Mouse (Mus musculus) CH12.LX (cell line): ENCODE data around the gene Rnf26. TPM values are rescaled to one million over a fixed set of nuclear protein-coding genes. Genes with fewer than 3 reads are reported as not detected.
A peak's percentile ranks its signal among the peaks of the same experiment; 100 is the strongest.

Source experiments
- DNase-seq: peaks from one replicate; pipeline ENCODE4 v3.0.0-alpha.2; 2013; ENCODE audit errors: extremely low read depth
- H3K27ac ChIP-seq: 2 replicates; pipeline ENCODE4 v1.5.1; 2012; ENCODE audit warnings: low read depth, mild to moderate bottlenecking, control low read depth, moderate library complexity; ENCODE audit not compliant: insufficient read depth
- H3K27me3 ChIP-seq: replicated peaks from 2 replicates; pipeline ENCODE3; 2012; ENCODE audit warnings: inconsistent platforms
- H3K36me3 ChIP-seq, 2 experiments: replicated peaks in 1 of 2; 2 replicates each; pipeline versions ENCODE3 to v1.6.1; 2012; ENCODE audit warnings: inconsistent platforms in 1 of 2, low read length in 1 of 2, mild to moderate bottlenecking in 1 of 2, mixed read lengths in 1 of 2, moderate library complexity in 1 of 2; ENCODE audit not compliant: control insufficient read depth in 1 of 2, insufficient read depth in 1 of 2
- H3K4me1 ChIP-seq, 2 experiments: 2 replicates each; pipeline ENCODE4 v1.6.1; 2012; ENCODE audit warnings: inconsistent platforms in 1 of 2, moderate library complexity in 1 of 2; ENCODE audit not compliant: insufficient read depth in 2 of 2, control insufficient read depth in 1 of 2
- H3K4me2 ChIP-seq: 2 replicates; pipeline ENCODE4 v1.6.1; 2012; ENCODE audit warnings: low read depth, mild to moderate bottlenecking, control low read depth; ENCODE audit not compliant: poor library complexity, insufficient read depth, severe bottlenecking
- H3K4me3 ChIP-seq, 3 experiments: fragments of 150-350 bp in 1 of 3; sonication (generic) in 1 of 3; replicated peaks in 1 of 3; 2 replicates each; pipeline versions ENCODE3 to v1.5.1; 2011 to 2012; ENCODE audit warnings: low read depth in 2 of 3, low read length in 2 of 3, mild to moderate bottlenecking in 2 of 3, moderate library complexity in 2 of 3, control low read depth in 1 of 3, improper control_type of control experiment in 1 of 3, inconsistent platforms in 1 of 3, mixed read lengths in 1 of 3; ENCODE audit not compliant: poor library complexity in 1 of 3
- H3K79me2 ChIP-seq: replicated peaks from 2 replicates; pipeline ENCODE4 v1.6.1; 2012; ENCODE audit warnings: mild to moderate bottlenecking, moderate library complexity; ENCODE audit not compliant: control insufficient read depth, poor library complexity, insufficient read depth, severe bottlenecking; ENCODE audit errors: extremely low read depth
- H3K9ac ChIP-seq: 2 replicates; pipeline ENCODE4 v1.6.1; 2012; ENCODE audit warnings: low read depth, mild to moderate bottlenecking, control low read depth, moderate library complexity; ENCODE audit not compliant: insufficient read depth
- H3K9me3 ChIP-seq: replicated peaks from 2 replicates; pipeline ENCODE3; 2012; ENCODE audit warnings: low read length, inconsistent platforms, mixed read lengths
- BHLHE40 ChIP-seq: IDR thresholded peaks from 2 replicates; pipeline ENCODE4 v1.6.1; 2011; ENCODE audit warnings: mild to moderate bottlenecking, low read depth, low read length, improper control_type of control experiment
- CHD1 ChIP-seq: IDR thresholded peaks from 2 replicates; pipeline ENCODE4 v1.6.1; 2012; ENCODE audit warnings: low read depth, low read length, improper control_type of control experiment, inconsistent platforms
- CHD2 ChIP-seq: IDR thresholded peaks from 2 replicates; pipeline ENCODE4 v1.6.1; 2011; ENCODE audit warnings: low read length, improper control_type of control experiment
- CTCF ChIP-seq, 2 experiments: IDR thresholded peaks in 1 of 2; conservative IDR thresholded peaks in 1 of 2; 2 replicates each; pipeline ENCODE4 v1.5.1; 2011 to 2012; ENCODE audit warnings: low read depth in 2 of 2, low read length in 2 of 2, improper control_type of control experiment in 1 of 2, inconsistent platforms in 1 of 2, mild to moderate bottlenecking in 1 of 2, moderate library complexity in 1 of 2
- E2F4 ChIP-seq: IDR thresholded peaks from 2 replicates; pipeline ENCODE4 v1.6.1; 2011; ENCODE audit warnings: low read depth, low read length, improper control_type of control experiment; ENCODE audit not compliant: insufficient replicate concordance
- ELF1 ChIP-seq: IDR thresholded peaks from 2 replicates; pipeline ENCODE4 v1.6.1; 2014; ENCODE audit warnings: low read depth, mild to moderate bottlenecking, inconsistent platforms, low read length, improper control_type of control experiment
- EP300 ChIP-seq: IDR thresholded peaks from 2 replicates; pipeline ENCODE4 v1.6.1; 2011; ENCODE audit warnings: low read length, improper control_type of control experiment
- ETS1 ChIP-seq: conservative IDR thresholded peaks from 2 replicates; pipeline ENCODE4 v1.6.1; 2012; ENCODE audit warnings: low read depth, mild to moderate bottlenecking, inconsistent platforms, low read length, improper control_type of control experiment, moderate library complexity
- GABPA ChIP-seq: IDR thresholded peaks from 2 replicates; pipeline ENCODE4 v1.6.1; 2012; ENCODE audit warnings: low read depth, low read length, improper control_type of control experiment, inconsistent platforms; ENCODE audit not compliant: insufficient replicate concordance
- HCFC1 ChIP-seq: IDR thresholded peaks from 2 replicates; pipeline ENCODE4 v1.6.1; 2012; ENCODE audit warnings: low read depth, mild to moderate bottlenecking, inconsistent platforms, low read length, improper control_type of control experiment
- IRF4 ChIP-seq: IDR thresholded peaks from 2 replicates; pipeline ENCODE4 v1.6.1; 2014; ENCODE audit warnings: low read depth, mild to moderate bottlenecking, inconsistent platforms, low read length, improper control_type of control experiment
- JUN ChIP-seq: IDR thresholded peaks from 2 replicates; pipeline ENCODE4 v1.6.1; 2011; ENCODE audit warnings: low read depth, mild to moderate bottlenecking, low read length, improper control_type of control experiment, moderate library complexity; ENCODE audit not compliant: insufficient read depth
- JUND ChIP-seq: conservative IDR thresholded peaks from 2 replicates; pipeline ENCODE4 v1.6.1; 2011; ENCODE audit warnings: low read depth, low read length, improper control_type of control experiment
- KAT2A ChIP-seq: IDR thresholded peaks from 2 replicates; pipeline ENCODE4 v1.6.1; 2012; ENCODE audit warnings: low read length, improper control_type of control experiment, inconsistent platforms; ENCODE audit not compliant: insufficient replicate concordance
- MAFK ChIP-seq: IDR thresholded peaks from 2 replicates; pipeline ENCODE4 v1.6.1; 2011; ENCODE audit warnings: low read length, improper control_type of control experiment; ENCODE audit not compliant: insufficient replicate concordance
- MAX ChIP-seq: IDR thresholded peaks from 2 replicates; pipeline ENCODE4 v1.6.1; 2011; ENCODE audit warnings: low read length, improper control_type of control experiment
- MAZ ChIP-seq: IDR thresholded peaks from 2 replicates; pipeline ENCODE4 v1.6.1; 2012; ENCODE audit warnings: low read depth, mild to moderate bottlenecking, inconsistent platforms, low read length, improper control_type of control experiment, moderate library complexity
- MEF2A ChIP-seq: IDR thresholded peaks from 2 replicates; pipeline ENCODE4 v1.6.1; 2014; ENCODE audit warnings: low read depth, mild to moderate bottlenecking, inconsistent platforms, low read length, improper control_type of control experiment, borderline replicate concordance
- MXI1 ChIP-seq: IDR thresholded peaks from 2 replicates; pipeline ENCODE4 v1.6.1; 2011; ENCODE audit warnings: mild to moderate bottlenecking, low read depth, low read length, improper control_type of control experiment
- MYC ChIP-seq: IDR thresholded peaks from 2 replicates; pipeline ENCODE4 v1.6.1; 2011; ENCODE audit warnings: low read depth, mild to moderate bottlenecking, improper control_type of control experiment, low read length
- NELFE ChIP-seq: IDR thresholded peaks from 2 replicates; pipeline ENCODE4 v1.6.1; 2011; ENCODE audit warnings: low read depth, low read length, improper control_type of control experiment
- NRF1 ChIP-seq: IDR thresholded peaks from 2 replicates; pipeline ENCODE4 v1.6.1; 2014; ENCODE audit warnings: low read depth, mild to moderate bottlenecking, inconsistent platforms, low read length, improper control_type of control experiment, moderate library complexity
- PAX5 ChIP-seq: IDR thresholded peaks from 2 replicates; pipeline ENCODE4 v1.6.1; 2012; ENCODE audit warnings: low read length, inconsistent platforms, mixed read lengths
- POLR2A ChIP-seq: IDR thresholded peaks from 2 replicates; pipeline ENCODE4 v1.6.1; 2011; ENCODE audit warnings: low read depth, mild to moderate bottlenecking, improper control_type of control experiment, low read length
- POLR2AphosphoS2 ChIP-seq: IDR thresholded peaks from 2 replicates; pipeline ENCODE4 v1.6.1; 2011; ENCODE audit warnings: low read depth, low read length, improper control_type of control experiment
- RAD21 ChIP-seq: IDR thresholded peaks from 2 replicates; pipeline ENCODE4 v1.6.1; 2011; ENCODE audit warnings: low read depth, mild to moderate bottlenecking, low read length, improper control_type of control experiment, moderate library complexity
- RCOR1 ChIP-seq: conservative IDR thresholded peaks from 2 replicates; pipeline ENCODE4 v1.6.1; 2012; ENCODE audit warnings: low read depth, mild to moderate bottlenecking, inconsistent platforms, low read length, improper control_type of control experiment
- SIN3A ChIP-seq: IDR thresholded peaks from 2 replicates; pipeline ENCODE4 v1.6.1; 2012; ENCODE audit warnings: low read length, improper control_type of control experiment, inconsistent platforms
- SMC3 ChIP-seq: IDR thresholded peaks from 2 replicates; pipeline ENCODE4 v1.6.1; 2011; ENCODE audit warnings: low read depth, low read length, improper control_type of control experiment
- TBP ChIP-seq: conservative IDR thresholded peaks from 2 replicates; pipeline ENCODE4 v1.6.1; 2011; ENCODE audit warnings: low read depth, low read length, improper control_type of control experiment
- TCF12 ChIP-seq: IDR thresholded peaks from 2 replicates; pipeline ENCODE4 v1.6.1; 2014; ENCODE audit warnings: low read depth, mild to moderate bottlenecking, inconsistent platforms, low read length, improper control_type of control experiment
- UBTF ChIP-seq: IDR thresholded peaks from 2 replicates; pipeline ENCODE4 v1.6.1; 2012; ENCODE audit warnings: low read depth, mild to moderate bottlenecking, inconsistent platforms, low read length, improper control_type of control experiment, moderate library complexity
- USF1 ChIP-seq: IDR thresholded peaks from 2 replicates; pipeline ENCODE4 v1.6.1; 2014; ENCODE audit warnings: low read depth, mild to moderate bottlenecking, inconsistent platforms, low read length, improper control_type of control experiment
- USF2 ChIP-seq: conservative IDR thresholded peaks from 2 replicates; pipeline ENCODE4 v1.6.1; 2011; ENCODE audit warnings: low read depth, low read length, improper control_type of control experiment
- ZC3H11A ChIP-seq: IDR thresholded peaks from 2 replicates; pipeline ENCODE4 v1.6.1; 2012; ENCODE audit warnings: low read depth, mild to moderate bottlenecking, inconsistent platforms, low read length, improper control_type of control experiment
- ZKSCAN1 ChIP-seq: IDR thresholded peaks from 2 replicates; pipeline ENCODE4 v1.6.1; 2012; ENCODE audit warnings: low read depth, inconsistent platforms, low read length, improper control_type of control experiment, borderline replicate concordance
- ZMIZ1 ChIP-seq: IDR thresholded peaks from 2 replicates; pipeline ENCODE4 v1.6.1; 2012; ENCODE audit warnings: low read depth, mild to moderate bottlenecking, inconsistent platforms, low read length, improper control_type of control experiment
- ZNF384 ChIP-seq: IDR thresholded peaks from 2 replicates; pipeline ENCODE4 v1.6.1; 2012; ENCODE audit warnings: low read depth, low read length, improper control_type of control experiment, inconsistent platforms
- dilution Hi-C: fragments of 300-500 bp; cut with MboI; formaldehyde crosslinking; loops from 2 replicates; pipeline ENCODE4 v1.14.3; 2020; ENCODE audit warnings: low sequenced_read_pairs; ENCODE audit not compliant: extremely low pct_unique_long_range_greater_than_20kb, extremely low pct_ligation_motif_present
- in situ Hi-C: fragments of 300-500 bp; cut with MboI; formaldehyde crosslinking; loops from 3 replicates; pipeline ENCODE4 v1.14.3; 2019; ENCODE audit warnings: low sequenced_read_pairs, low pct_ligation_motif_present, low pct_unique_long_range_greater_than_20kb, mixed read lengths
- polyA plus RNA-seq: library from polyadenylated mRNA; unstranded; fragments of >175 nt; gene quantifications from 2 replicates; pipeline ENCODE4 v1.2.1, GENCODE M21; 2012; ENCODE audit warnings: low read depth; ENCODE audit not compliant: insufficient read length
- total RNA-seq, 2 experiments: library from RNA; depleted of rRNA; stranded (reverse); fragments of 300-350 nt in 1 of 2; fragments of >200 nt in 1 of 2; gene quantifications; 2 replicates each; pipeline ENCODE4 v1.2.3; 2012 to 2014

The Rnf26 gene
- total RNA-seq (2012; rRNA removed) = 15.3 and 15.4 TPM in 2 replicates
- 9.2 and 11.7 TPM in 2 replicates for total RNA-seq (2014; rRNA removed)
- polyA plus RNA-seq = 31.5 and 40.0 TPM in 2 replicates

DNA sequence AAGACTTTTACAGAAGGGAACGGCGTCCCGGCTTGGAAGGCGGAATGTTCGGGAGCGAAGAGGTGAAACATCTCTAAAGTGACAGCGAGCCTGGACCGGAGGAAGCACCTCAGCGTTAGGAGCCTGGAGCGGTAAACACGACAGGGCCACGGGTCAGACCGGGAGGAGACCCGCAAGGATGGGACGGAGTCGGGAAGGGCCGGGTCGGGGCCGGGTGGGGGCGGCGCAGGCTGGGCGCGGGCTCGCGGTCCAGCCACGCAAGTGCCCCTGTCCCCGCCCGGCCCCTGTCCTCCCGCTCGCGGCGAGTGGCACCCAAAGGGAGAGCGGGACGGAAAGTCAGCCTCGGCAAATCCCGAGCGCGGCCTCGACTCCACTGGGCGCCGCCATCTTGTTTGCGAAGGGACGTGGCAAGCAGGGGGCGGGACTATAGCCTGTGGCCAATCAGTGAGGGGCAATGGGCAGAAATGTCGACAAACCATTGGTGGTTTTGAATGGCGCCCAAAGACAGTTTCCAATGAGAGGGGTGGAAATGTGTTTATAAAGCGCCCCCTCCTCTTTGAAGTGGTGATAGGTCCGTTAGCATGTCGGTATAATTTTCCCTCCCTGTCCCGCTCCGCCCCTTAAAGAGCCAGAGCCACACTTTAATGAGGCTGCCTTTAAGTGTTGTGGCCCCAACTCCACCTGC lies at the start of gene Rnf26, which contains the start of gene Gm49380:
TSS of gene Rnf26 (minus strand) at position 413 of the 685 bp plus-strand sequence.
TSS of gene Gm49380 (minus strand) at position 396 of the 685 bp plus-strand sequence.
- Histone ChIP-seq H3K4me1 (peaks cover 5 to 47% of the 10 kb centered on the region in 2 experiments; a peak in 3 of 4 replicates), H3K79me2 (peaks cover 28% of the 10 kb centered on the region), H3K27me3 (no peaks in the 10 kb centered on the region), H3K4me2 (peak within 1 kb of the TSS; percentile 94), H3K4me3 (peak within 1 kb of the TSS; percentile 56 to 75 (median 63)), H3K27ac (no peak within 1 kb of the TSS; the same call in 1 of the 2 replicates), H3K9ac (peak within 1 kb of the TSS; percentile 74), H3K9me3 (no peaks in the 10 kb centered on the region), H3K36me3 (peaks cover 11 to 21% of the 10 kb centered on the region in 2 experiments)
- dilution Hi-C loops (no loop called here), in situ Hi-C loops (no loop called here)
- DNase-seq = peak; percentile 99
- TF ChIP-seq ZMIZ1 (no peak; the same call in 1 of the 2 replicates), KAT2A (peak; percentile 75; the same call in 1 of the 2 replicates), POLR2AphosphoS2 (no peak), NRF1 (peak; percentile 49; the same call in 1 of the 2 replicates), CTCF (conservative IDR thresholded peaks at IDR 0.05 in 1 of 2, IDR thresholded peaks at IDR 0.05 in 1 of 2; ENCODE audit: low read depth in 2 of 2, low read length in 2 of 2) (no peak), BHLHE40 (no peak), IRF4 (no peak), POLR2A (peak; percentile 77), ETS1 (no peak), SIN3A (peak; percentile 95), MAFK (no peak), E2F4 (peak; percentile 98), USF1 (no peak), JUND (no peak), CHD2 (peak; percentile 96), USF2 (no peak), SMC3 (no peak), UBTF (no peak), ZNF384 (no peak), ZC3H11A (no peak), RCOR1 (no peak), MAZ (peak; percentile 91), ZKSCAN1 (no peak), RAD21 (no peak), NELFE (peak; percentile 64; the same call in 1 of the 2 replicates), MEF2A (peak; percentile 31; the same call in 1 of the 2 replicates), CHD1 (no peak), GABPA (no peak), MXI1 (peak; percentile 78; the same call in 1 of the 2 replicates), TBP (peak; percentile 96), TCF12 (peak; percentile 91), PAX5 (no peak), MAX (0 out of 2 replicates have a peak, but pooled peaks have one; percentile 18), JUN (no peak), EP300 (no peak), ELF1 (no peak; the same call in 1 of the 2 replicates), MYC (peak; percentile 54; the same call in 1 of the 2 replicates), HCFC1 (peak; percentile 74)
